Mouse (Mus musculus) myocyte (in vitro differentiated cells): ENCODE results near the gene Ttll6. TPM values are rescaled to one million over a fixed set of nuclear protein-coding genes. Genes with fewer than 3 reads are reported as not detected.

ENCODE experiments used
- H3K27me3 ChIP-seq: one replicate; pipeline ENCODE4 v1.6.1; 2011; ENCODE audit not compliant: control insufficient read depth, insufficient read depth, insufficient read length
- H3K36me3 ChIP-seq: one replicate; pipeline ENCODE4 v1.6.1; 2011; ENCODE audit not compliant: control insufficient read depth, insufficient read depth
- H3K4me2 ChIP-seq: one replicate; pipeline ENCODE4 v1.6.1; 2011; ENCODE audit warnings: low read depth, control low read depth
- H3K4me3 ChIP-seq: one replicate; pipeline ENCODE4 v1.5.1; 2011; ENCODE audit warnings: mild to moderate bottlenecking, control low read depth, moderate library complexity
- H3K79me2 ChIP-seq: one replicate; pipeline ENCODE4 v1.6.1; 2011; ENCODE audit not compliant: control insufficient read depth, insufficient read depth
- H3ac ChIP-seq: one replicate; pipeline ENCODE4 v1.6.1; 2011; ENCODE audit not compliant: control insufficient read depth, insufficient read length
- CEBPB ChIP-seq: IDR thresholded peaks from 2 replicates; pipeline ENCODE4 v1.6.1; 2011; ENCODE audit warnings: mild to moderate bottlenecking, moderate library complexity; ENCODE audit not compliant: poor library complexity, insufficient read depth, severe bottlenecking
- E2F4 ChIP-seq: IDR thresholded peaks from one replicate; pipeline ENCODE4 v1.6.1; 2011; ENCODE audit warnings: mild to moderate bottlenecking, control low read depth, moderate library complexity; ENCODE audit not compliant: insufficient read depth
- MAX ChIP-seq: IDR thresholded peaks from one replicate; pipeline ENCODE4 v1.6.1; 2011; ENCODE audit warnings: low read depth, mild to moderate bottlenecking, control low read depth
- MYOD1 ChIP-seq, 3 experiments: IDR thresholded peaks; one replicate each; pipeline ENCODE4 v1.6.1; 2011; ENCODE audit warnings: control low read depth in 2 of 3, low read depth in 2 of 3, mild to moderate bottlenecking in 2 of 3, moderate library complexity in 1 of 3; ENCODE audit not compliant: insufficient read length in 2 of 3, control insufficient read depth in 1 of 3
- MYOG ChIP-seq, 3 experiments: IDR thresholded peaks; one replicate each; pipeline ENCODE4 v1.6.1; 2011; ENCODE audit warnings: control low read depth in 2 of 3, low read depth in 2 of 3, mild to moderate bottlenecking in 2 of 3; ENCODE audit not compliant: insufficient read length in 2 of 3, control insufficient read depth in 1 of 3, insufficient read depth in 1 of 3
- POLR2A ChIP-seq: IDR thresholded peaks from one replicate; pipeline ENCODE4 v1.6.1; 2011; ENCODE audit warnings: low read depth, mild to moderate bottlenecking, control low read depth, moderate library complexity; ENCODE audit not compliant: insufficient read length
- POLR2AphosphoS2 ChIP-seq: IDR thresholded peaks from one replicate; pipeline ENCODE4 v1.6.1; 2011; ENCODE audit warnings: low read depth, control low read depth; ENCODE audit not compliant: insufficient read length
- REST ChIP-seq: IDR thresholded peaks from one replicate; pipeline ENCODE4 v1.6.1; 2011; ENCODE audit warnings: mild to moderate bottlenecking, control low read depth, moderate library complexity; ENCODE audit not compliant: insufficient read depth, insufficient read length
- SRF ChIP-seq: IDR thresholded peaks from one replicate; pipeline ENCODE4 v1.6.1; 2011; ENCODE audit warnings: low read depth; ENCODE audit not compliant: control insufficient read depth, insufficient read length
- TCF12 ChIP-seq: IDR thresholded peaks from one replicate; pipeline ENCODE4 v1.6.1; 2011; ENCODE audit warnings: mild to moderate bottlenecking, control low read depth; ENCODE audit not compliant: poor library complexity, insufficient read depth, severe bottlenecking
- TCF3 ChIP-seq: IDR thresholded peaks from one replicate; pipeline ENCODE4 v1.6.1; 2011; ENCODE audit warnings: low read depth, control low read depth; ENCODE audit not compliant: insufficient read length
- USF1 ChIP-seq: IDR thresholded peaks from one replicate; pipeline ENCODE4 v1.6.1; 2011; ENCODE audit warnings: low read depth, mild to moderate bottlenecking, control low read depth, moderate library complexity
- polyA plus RNA-seq: library from polyadenylated mRNA; unstranded; fragments of >200 nt; fragmentation: generic; extraction: Trizol; gene quantifications from one replicate; pipeline ENCODE4 v1.2.1, GENCODE M21; 2012; ENCODE audit warnings: missing spikeins

The Ttll6 gene
- polyA plus RNA-seq, 1 experiment, result not detected

DNA sequence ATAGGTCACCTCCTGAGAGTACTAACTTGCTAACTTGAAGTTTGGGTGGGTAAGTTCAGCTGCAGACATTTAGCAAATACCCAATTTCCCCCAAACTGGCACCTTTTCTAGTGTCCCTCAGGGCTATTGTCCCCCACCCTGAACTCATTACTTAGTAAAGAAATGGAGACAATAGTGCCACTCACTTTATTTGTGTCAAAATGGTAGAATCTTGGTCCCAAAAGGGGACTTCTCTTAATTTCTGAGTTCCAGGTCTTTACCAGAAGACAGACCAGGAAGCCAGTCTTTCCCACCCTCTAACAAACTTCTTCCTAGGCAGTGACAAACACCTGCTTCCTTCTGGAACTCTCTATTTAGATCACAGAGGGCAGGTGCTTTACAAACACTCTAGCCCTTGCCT is 68.2 kb downstream of the Ttll6 start:
- no peak overlapping the region for H3K4me3 ChIP-seq
- H3K4me2 ChIP-seq, result no peak overlapping the region
- no peaks in the 10 kb centered on the region for H3K36me3 ChIP-seq
- H3K27me3 ChIP-seq, result peaks cover 63% of the 10 kb centered on the region
- H3ac ChIP-seq, result no peak overlapping the region
- H3K79me2 ChIP-seq, result no peaks in the 10 kb centered on the region
- TF ChIP-seq TCF12 (no peak), MAX (no peak), POLR2AphosphoS2 (no peak), USF1 (no peak), CEBPB (no peak), E2F4 (no peak), MYOG (IDR thresholded peaks at IDR 0.05; ENCODE audit: control insufficient read depth in 1 of 3, insufficient read depth in 1 of 3, insufficient read length in 2 of 3, low read depth in 2 of 3) (no peak)

- Histone ChIP-seq H3K79me2 (no peaks in the 10 kb centered on the region), H3K4me2 (no peak overlapping the region), H3K27me3 (peaks cover 61% of the 10 kb centered on the region), H3K36me3 (no peaks in the 10 kb centered on the region), H3K4me3 (no peak overlapping the region), H3ac (no peak overlapping the region)
- no peak for TF ChIP-seq POLR2AphosphoS2
Observed at GRCm38 (mm10) chr11:96202401-96203081, 69.0 kb downstream of the Ttll6 start.

GRCm38 (mm10) chr11:96203182-96203788 is 69.7 kb downstream of the Ttll6 start:
- Histone ChIP-seq H3ac (no peak overlapping the region), H3K4me3 (no peak overlapping the region), H3K79me2 (no peaks in the 10 kb centered on the region), H3K4me2 (no peak overlapping the region), H3K36me3 (no peaks in the 10 kb centered on the region), H3K27me3 (peaks cover 61% of the 10 kb centered on the region)
- TF ChIP-seq MYOG (IDR thresholded peaks at IDR 0.05; ENCODE audit: control insufficient read depth in 1 of 3, insufficient read depth in 1 of 3, insufficient read length in 2 of 3, low read depth in 2 of 3) (no peak), POLR2AphosphoS2 (no peak), REST (no peak), TCF3 (no peak), USF1 (no peak)

- peaks cover 64% of the 10 kb centered on the region for H3K27me3 ChIP-seq
- no peak overlapping the region for H3K4me2 ChIP-seq
- TF ChIP-seq SRF (no peak), MYOG (IDR thresholded peaks at IDR 0.05; ENCODE audit: control insufficient read depth in 1 of 3, insufficient read depth in 1 of 3, insufficient read length in 2 of 3, low read depth in 2 of 3) (no peak), USF1 (no peak), MAX (no peak), TCF3 (no peak)
Observed at GRCm38 (mm10) chr11:96203789-96204186, 70.2 kb downstream of the Ttll6 start.

DNA sequence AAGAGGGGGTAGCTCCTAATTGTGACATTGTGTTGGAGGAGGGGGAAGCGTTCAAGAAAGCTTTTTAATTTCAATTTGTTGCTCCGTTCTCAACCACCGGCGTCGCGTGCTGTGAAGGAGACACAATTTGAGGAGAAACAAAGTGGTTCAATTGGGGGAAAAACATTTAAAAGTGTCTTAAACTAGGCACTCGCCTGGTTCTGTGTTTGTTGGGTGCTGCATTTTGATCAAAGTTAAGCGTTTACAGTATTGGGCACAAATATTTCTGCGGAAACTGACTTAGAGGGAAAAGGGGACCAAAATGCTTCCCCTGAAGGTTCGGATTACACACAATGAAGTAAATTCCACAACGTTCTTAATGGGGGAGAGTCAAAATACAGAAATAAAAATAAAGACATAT is 70.8 kb downstream of the Ttll6 start:
- Histone ChIP-seq H3ac (no peak overlapping the region), H3K27me3 (peaks cover 69% of the 10 kb centered on the region), H3K36me3 (no peaks in the 10 kb centered on the region), H3K4me3 (no peak overlapping the region), H3K4me2 (no peak overlapping the region), H3K79me2 (no peaks in the 10 kb centered on the region)
- TF ChIP-seq POLR2AphosphoS2, result no peak

More at GRCm38 (mm10) chr11:96203789-96204186, 70.2 kb downstream of the Ttll6 start:
- Histone ChIP-seq H3K36me3 (no peaks in the 10 kb centered on the region), H3K4me3 (no peak overlapping the region), H3K79me2 (no peaks in the 10 kb centered on the region), H3ac (no peak overlapping the region)

GRCm38 (mm10) chr11:96205426-96206131 is 72.0 kb downstream of the Ttll6 start:
- H3K4me2 ChIP-seq, result peak overlapping the region; percentile 6
- no peak for TF ChIP-seq MYOG (IDR thresholded peaks at IDR 0.05; ENCODE audit: control insufficient read depth in 1 of 3, insufficient read depth in 1 of 3, insufficient read length in 2 of 3, low read depth in 2 of 3)
- no peak for TF ChIP-seq POLR2A
- TF ChIP-seq TCF12, result no peak
- no peak for TF ChIP-seq USF1
- no peak for TF ChIP-seq MAX
- no peak for TF ChIP-seq SRF
- TF ChIP-seq MYOD1 (IDR thresholded peaks at IDR 0.05; ENCODE audit: control insufficient read depth in 1 of 3, insufficient read length in 2 of 3, low read depth in 2 of 3), result no peak
- TF ChIP-seq TCF3, result no peak
- TF ChIP-seq E2F4, result no peak
- TF ChIP-seq POLR2AphosphoS2, result no peak
- TF ChIP-seq REST, result no peak
- TF ChIP-seq CEBPB, result no peak

More at GRCm38 (mm10) chr11:96205426-96206131, 72.0 kb downstream of the Ttll6 start:
- Histone ChIP-seq H3ac (no peak overlapping the region), H3K36me3 (no peaks in the 10 kb centered on the region), H3K27me3 (peaks cover 71% of the 10 kb centered on the region), H3K4me3 (no peak overlapping the region), H3K79me2 (no peaks in the 10 kb centered on the region)
